Mouse (Mus musculus) CD8-positive naive resting alpha-beta T cell, adult 2 months (primary cell): ENCODE measurements around the gene Cadm1.

ENCODE experiments used
- DNase-seq, 2 experiments: peaks; one replicate each; pipeline ENCODE4 v3.0.0; 2022; ENCODE audit warnings: low read depth in 2 of 2, low spot score in 2 of 2

Cadm1 gene

DNA sequence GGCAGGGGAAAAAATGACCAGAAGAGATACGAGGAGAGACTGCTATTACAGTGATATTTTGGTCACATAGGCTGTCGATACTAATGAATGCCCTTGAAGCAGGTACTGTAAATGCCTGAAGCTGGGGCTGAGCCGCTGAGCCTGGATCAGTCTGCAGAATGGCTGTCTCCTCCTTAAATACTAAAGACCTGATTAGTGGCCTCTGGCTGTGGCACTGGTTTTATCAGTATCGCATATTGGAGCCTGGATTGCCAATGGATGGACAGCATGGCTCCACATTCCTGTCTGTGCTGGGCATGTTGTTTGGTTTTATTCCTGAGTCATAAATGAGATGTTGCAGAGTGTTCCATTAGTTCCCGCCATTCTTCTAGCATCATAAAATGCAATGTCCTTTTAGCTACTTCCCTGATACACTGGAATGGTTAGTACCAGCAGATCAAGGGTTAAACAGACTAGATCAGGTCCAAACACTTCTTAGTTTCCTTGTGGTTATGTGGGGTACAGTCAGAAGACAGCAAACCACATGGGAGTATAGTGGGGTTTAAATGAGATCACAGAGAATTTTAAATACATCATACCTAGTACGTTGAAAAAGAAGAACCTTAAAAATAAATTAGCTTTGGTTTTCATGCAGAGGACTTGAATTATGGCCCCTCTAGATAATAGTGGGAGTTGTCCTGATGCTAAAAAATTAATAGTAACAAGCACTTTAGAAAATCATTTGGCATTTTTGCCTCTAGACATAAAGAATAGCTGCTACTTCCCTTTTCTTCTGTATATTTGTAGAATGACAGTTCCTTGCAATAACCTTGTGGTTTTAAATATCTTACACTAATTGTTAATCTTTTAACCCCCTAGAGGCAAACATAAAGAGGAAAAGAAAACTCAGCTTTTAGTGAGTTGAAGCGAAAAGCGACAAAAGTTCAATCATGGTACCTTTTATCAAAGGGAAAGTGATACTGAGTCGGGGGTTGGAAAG, 247.3 kb downstream of the Cadm1 start:
- DNase-seq = no peak

DNA sequence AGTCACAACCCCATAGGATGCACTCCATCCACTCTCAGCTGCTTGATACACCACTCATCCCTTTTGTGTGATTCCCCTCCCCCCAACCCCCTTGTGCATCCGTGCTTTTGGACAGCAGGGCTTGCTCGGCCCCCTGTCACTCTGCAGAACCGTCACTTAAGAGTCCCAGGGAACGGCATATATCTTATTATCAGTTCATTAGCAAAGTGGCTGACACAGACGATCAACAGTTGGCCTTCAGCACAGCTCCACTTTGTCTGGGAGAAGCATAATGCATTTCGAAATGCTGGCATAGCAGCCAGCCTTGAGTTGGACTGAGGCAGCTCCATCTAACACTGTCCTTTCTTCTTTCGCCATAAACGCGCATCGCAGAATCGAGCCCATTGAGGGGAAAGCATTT, 248.5 kb downstream of the Cadm1 start:
- DNase-seq = no peak

DNA sequence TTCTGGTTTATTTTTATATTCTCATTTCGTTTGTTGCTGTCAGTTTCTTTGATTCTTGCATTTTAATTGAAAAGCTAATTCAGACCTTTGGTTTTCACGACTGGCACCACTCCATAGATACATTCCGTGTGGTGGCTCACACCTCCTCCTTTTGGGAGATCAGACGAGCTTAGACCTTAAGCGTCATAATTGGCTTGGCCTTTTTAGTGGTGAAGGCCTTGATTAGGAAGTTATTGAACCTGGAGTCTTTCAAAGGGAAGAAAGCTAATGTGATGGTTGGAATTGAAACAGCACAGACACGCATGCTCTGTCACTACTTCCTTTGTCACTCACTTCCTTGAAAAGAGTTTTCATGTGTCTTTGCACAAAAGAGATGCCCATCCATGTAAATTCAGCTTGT, 249.3 kb downstream of the Cadm1 start:
- DNase-seq = no peak

DNA sequence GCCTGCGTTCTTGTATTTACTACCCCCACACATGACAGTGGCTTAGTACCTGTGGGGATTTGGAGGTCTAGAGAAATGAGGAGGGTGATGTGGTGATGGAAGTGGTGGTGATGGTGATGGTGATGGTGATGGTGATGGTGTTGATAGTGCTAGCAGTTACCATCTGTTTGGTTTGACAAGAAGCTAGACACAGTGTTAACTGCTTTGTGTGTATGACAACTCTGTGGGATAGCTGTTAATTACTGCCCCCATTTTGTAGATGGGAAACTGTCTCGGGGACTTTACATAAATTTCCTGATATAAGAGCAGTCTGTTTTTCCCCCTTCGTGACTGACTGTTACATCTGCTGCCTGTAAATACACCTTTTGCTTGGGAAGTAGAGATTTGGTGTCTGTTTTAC, 256.7 kb downstream of the Cadm1 start:
- DNase-seq = no peak

DNA sequence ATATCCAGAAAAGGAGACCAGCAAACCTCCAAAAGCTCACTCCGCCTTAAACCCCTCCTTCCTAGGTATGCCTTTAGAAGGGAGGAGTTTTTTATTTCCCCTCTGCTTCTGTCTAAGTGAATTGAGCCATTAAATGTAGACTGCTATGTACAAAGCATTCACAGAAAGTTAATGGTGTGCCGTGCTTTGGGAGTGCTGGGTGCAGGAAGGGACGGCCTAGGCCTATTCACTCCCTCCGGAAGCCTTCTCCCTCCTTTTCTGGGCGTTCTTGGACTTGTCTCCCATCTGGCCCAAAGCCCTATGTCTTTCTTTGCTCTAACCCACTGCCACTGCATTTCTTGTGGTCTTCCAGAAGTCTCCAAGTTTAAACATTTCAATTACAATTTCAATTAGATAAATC, 268.5 kb downstream of the Cadm1 start:
- DNase-seq = no peak

DNA sequence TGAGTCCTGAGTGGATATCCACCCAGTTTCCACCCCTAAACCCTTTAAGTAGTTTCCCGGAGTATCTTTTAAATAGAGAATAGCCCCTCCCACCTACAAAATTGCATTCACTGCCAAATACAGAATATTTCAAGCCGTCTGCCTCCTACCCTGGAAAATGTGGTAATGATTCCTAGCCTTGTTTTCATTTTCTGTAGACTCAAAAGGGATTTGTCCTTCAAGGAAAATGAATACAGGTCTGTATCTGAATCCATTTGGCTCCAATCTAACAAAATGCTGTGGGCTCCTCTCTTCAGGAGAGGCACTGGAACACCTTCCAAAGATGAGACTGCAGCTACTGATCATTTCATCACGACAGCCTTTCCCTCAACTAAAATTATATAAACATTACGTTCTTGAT, 271.3 kb downstream of the Cadm1 start:
- no peak for DNase-seq

DNA sequence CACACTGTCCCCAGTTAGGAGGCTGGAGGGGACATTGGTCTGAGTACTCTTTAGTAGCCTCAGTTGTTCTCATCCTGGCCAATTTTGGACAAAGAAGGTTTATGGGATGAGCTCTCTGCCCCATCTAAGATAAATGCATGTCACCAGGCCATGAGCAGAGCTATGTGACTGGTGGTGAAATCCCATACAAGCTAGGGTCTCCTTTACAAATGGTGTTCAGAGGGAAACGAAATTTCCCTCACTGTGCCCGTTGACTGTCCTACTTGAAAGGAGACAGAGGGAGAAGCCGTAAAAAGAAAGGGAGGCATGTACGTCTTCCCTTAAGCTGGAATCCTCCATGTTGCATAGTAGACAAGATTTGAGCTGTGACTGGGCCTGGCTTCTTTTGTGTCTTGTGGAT, 272.6 kb downstream of the Cadm1 start:
- DNase-seq = no peak

DNA sequence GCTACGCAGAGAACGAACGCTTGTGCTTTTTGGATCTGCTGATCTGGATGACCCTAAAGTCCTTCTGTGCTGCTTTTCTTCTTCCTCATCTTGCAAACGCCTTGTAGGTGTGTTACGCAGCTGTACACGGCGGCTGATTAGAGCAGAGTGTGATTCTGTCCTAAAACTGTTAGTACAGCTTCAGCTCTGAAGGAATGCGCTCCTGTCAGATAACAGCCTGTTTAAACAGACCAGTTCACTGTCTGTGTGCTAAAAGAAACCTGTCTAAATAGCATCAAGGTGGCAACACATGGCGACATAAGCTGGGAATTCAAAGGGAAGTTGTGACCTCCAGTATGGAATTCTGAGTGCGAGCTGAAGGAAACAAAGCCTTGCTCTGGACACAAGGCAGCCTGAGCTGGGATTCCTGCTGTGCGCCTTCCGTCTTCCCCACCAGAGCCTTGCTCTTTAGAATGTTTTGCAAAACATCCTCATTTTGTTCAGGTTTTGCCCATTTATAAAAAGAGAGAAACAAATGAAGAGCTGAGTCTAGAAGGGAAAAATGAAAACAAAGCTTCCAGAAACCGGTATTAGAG, 273.6 kb downstream of the Cadm1 start:
- no peak for DNase-seq

DNA sequence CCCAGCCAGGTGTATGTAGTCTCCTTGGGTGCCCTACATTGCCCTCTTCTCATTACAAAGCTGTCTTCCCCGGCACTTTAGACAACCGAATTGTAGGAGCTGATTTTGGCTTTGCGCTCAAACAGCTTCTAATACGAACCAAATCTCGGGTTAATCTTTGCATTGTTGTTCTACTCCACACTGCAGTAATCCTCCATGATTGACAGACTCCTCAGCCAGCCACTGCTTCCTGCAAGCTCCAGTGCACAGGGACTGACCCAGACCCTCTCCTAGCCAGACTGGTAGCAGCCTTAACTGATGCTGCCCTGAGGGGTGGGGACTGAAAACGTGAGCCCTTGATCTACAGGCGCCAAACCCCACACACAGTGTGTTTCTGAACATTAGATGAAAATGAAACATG, 275.7 kb downstream of the Cadm1 start:
- DNase-seq = no peak

DNA sequence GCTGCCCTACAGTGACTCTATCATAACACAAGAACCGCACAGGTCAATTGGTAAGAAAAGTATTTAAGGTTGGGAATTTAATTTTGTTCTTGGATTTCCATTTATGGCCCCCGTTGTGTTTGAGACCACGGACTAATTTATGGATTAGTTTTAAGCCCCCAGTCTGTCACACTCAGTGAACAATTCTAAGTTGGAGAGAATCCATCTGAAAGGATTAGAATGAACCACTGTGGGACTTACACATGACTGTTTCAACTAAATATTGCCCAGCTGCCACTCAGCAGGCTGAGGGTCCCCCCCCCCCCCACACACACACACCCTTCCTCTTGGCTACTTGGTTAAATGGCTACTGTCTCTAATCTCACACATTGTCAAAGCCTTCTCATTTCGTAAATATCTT, 295.7 kb downstream of the Cadm1 start:
- DNase-seq = no peak

DNA sequence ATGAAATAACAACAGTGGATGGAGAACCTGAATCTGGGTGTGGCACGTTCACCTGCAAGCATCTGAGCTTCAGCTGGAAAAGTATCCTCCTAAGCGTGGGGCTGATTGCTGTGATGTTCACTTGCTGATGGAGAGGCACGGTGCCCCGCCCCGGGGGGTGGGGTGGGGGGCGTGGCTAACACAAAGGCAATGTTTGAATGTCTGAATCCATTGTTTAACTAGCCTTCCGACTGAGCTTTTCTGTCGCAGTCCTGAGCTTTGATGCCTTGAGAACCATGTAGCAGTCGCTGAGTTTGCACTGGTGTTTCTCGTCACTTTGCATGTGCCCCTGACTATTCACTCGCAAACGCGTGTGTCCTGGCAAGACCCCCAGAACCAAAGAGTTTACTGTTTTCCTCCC, 298.8 kb downstream of the Cadm1 start:
- no peak for DNase-seq

DNA sequence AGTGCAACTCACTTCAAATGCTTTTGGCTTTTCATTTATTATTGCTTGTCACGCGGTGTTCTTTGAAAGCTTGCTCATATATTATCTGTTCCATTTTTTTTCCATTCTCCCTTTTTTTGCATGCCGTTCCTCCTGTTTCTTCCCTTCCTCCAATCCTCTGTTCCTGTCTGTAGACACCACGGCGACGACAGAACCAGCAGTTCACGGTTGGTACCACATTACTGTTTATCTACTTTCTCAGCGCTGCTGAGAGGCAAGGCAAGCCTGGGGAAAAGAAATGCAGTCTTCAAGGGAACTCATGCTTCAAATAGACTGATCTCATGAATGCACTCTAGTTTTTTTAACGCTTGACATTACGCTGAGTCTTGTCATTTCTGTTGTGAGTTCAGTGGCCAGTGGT, 299.2 kb downstream of the Cadm1 start:
- no peak for DNase-seq

DNA sequence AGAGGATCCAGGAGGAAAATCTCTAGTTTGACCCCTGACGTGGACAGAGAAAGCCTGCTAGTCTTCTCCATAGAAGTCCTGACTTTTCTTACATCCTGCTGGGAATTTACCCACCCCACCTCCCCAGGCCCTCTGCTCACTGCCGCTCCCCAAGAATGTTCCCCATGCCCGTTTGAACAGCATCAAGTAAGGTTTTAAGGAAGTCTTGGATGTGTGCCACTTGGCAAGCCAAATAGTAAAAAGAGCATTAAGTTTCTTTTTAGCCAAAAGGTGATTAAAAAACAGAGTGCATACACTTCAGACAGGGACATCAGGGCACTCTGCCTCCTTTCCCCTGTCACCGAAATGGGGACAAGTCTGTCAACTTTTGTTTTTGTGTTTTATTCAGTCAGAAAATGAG, 299.9 kb downstream of the Cadm1 start:
- no peak for DNase-seq

DNA sequence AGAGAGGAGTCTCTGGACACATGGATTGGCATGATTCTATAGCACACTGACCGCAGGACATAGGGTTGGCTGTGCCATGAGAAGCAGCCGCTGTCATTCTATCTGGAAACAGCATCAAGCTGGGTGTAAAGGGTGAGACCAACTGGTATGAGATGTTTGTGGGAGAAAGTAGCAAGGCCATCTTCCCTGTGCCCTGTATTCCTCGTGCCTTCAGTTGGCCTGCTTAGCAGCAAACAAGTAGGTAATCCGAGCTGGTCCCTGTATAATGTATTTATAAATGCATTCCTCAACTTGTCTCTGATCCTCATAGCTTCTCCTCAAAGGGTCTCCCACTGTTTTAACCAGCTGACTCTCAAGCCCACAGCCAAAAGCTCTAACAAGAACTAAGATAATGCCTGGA, 301.4 kb downstream of the Cadm1 start:
- DNase-seq = no peak

DNA sequence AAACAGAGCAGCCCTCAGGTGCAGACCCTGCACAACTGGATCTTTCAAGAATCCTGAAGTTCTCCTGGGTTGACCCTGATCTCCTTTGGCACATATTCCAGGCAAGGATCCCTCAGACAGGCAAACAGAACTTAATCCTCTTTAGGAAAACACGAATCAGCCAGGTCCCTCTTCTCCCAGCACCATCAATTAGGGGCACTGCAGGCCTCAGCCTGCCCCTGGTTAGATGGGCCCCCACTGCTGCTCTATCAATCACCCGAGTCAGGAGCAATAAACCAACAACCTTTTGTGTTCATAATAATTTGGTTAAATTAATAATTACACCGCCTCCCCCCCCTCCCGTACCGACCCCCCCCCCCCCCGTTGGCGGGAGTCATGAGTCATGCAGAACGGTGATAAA, 308.2 kb downstream of the Cadm1 start:
- DNase-seq = no peak

DNA sequence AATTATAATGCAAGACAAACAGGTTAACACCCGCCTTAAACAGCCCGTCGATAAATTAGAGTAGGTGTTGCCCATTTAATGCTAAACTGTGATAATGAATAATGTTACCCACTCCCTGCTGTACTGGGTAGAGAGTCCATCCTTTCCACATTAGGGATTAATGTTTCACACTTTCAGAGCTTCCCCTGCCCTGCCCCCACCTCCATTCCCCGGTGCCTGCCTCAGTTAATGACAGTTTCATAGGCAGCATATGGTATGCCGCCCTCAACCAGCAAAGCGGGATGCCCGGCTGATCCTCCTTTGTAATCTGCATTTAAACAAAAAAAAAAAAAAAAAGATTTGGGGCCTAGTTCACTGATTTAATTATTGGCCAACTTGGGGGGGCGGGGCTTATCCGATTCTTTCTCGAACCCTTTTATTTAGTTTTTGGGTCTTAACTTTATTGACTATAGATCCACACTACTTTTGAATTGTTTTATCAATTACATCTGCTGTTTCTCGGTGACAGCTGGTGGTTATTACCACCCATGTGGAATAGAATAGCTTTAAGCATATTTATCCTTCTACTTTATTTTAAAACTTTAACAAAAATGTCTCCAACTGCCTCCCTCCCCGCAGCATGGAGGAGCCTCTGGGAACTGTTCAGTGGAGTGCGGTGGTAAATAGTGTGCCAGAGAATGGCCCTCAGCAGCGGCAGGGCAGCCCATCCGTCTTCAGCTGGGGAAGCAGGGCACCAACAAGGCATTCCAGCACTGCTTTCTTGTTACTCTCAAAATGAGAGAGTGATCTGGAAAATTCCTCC, 309.1 kb downstream of the Cadm1 start:
- no peak for DNase-seq

DNA sequence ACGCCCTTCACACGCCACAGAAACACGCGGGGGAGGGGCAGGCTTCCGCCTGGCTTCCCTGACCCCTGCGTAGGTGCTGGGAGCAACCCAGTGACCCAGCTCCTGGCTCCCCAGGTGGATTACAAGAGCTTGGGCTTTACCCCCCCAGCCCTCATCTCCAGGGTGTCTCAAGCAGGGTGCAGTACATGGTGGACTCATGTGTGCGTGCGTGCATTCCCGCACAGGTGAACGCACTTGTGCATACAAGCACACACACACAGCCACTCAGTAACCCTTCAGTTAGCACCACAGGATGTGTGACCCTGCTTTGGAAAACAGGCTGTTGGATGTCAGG, 309.7 kb downstream of the Cadm1 start:
- no peak for DNase-seq

DNA sequence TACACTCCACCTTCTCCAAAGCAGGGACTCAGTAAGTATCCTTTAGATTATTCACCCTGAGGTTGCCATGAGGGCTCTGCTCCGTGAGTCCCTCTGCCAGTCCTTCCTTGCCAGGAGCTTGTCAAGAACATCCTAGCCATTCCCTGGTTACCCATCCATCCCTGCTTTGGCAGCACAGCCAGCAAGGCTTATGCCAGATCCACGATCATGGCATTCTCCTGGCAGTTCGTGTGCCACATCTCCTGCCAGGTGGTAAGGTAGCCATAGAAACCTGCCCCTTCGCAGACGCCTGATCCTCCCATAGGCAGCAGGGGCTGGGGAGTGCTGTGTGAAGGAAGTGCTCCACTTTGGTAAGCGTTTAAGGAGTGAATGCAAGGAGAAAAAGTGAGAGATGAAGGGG, 313.4 kb downstream of the Cadm1 start:
- no peak for DNase-seq

DNA sequence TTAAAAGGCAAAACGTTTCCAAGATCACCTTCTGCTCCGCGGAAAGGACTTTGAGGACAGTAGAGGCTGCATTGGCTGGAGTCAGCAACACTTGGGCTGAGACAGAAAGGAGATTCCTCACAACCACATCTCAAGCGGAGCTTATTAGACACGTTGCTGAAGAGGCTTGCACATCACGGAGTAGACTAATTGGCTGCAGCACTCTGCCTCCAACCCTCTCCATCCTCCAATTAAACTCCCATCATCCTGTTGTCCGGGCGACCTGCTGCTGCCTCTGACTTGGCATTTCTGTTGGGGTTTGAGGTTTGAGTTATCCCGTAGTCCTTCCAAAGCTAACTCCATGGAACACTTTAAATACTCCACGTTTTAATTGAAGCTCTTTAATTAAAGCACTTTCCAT, 316.3 kb downstream of the Cadm1 start:
- no peak for DNase-seq

DNA sequence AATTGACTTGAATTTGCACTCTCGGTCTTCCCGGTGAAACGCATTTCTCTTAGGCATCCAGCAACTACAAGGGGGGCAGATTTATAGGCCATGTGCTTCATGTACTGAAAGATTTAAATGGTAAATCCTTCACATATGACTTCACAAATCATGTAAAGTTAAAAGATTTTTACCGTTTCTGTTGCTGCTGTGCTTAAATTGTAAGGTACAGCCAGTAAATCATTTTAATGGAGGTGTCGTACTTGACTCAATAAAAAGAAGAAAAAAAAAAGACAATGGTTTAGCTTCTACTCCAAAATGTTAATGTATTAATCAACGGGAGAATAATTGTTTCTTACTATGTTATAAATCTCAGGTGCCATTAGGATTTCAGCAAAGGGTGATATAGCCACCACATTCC, 317.0 kb downstream of the Cadm1 start:
- no peak for DNase-seq

DNA sequence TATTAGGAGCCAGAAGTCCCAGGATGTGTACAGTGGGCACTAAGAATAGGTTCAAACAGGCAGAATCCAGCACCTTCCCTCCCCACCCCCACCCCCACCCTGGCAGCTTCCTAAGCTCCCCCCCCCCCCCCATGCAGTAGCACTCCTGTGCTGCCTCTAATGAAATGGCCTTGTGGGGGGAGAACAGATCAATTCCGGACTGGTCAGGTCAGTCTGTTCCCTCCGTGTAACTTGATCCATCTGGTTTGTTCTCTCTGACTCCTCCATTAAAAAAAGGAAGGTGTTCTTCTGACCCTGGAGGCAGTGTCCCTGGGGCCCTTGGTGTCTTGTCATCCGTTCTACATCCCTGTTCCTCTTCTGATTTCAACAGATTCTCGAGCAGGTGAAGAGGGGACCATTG, 317.8 kb downstream of the Cadm1 start:
- no peak for DNase-seq

DNA sequence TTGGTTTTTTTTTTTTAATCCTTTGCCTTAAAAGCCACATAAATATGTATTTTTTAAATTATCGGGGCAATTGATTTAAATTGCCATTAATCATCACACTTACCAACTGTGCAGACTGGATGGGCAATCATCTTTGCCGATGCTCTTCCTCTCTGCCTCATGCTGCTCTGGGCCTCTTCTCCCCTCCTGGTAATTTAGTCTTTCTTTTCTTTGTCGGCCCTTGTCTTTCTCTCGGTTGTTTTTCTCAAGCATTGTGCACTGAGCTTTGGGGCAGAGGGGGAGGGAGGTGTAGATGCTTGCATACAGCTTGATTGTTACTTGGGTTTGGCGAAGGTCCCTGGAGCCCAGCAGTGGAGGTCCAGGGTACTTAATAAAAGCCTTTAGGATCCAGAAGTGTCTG, 318.8 kb downstream of the Cadm1 start:
- DNase-seq = no peak
